In genomic region chr19:46477432-46477845, GRCm38 (mm10) we compare ENCODE assay signal across 9 mouse cellular contexts. TPM values are rescaled to one million over a fixed set of nuclear protein-coding genes. Genes with fewer than 3 reads are reported as not detected.
DNase-seq lines count a peak whose midpoint lies in the region; ATAC-seq lines count a peak whose summit lies in the region.
"Had no signal": no experiment of that assay in that cellular context is flagged by ENCODE, and none has a peak within 500 bp of the region (broad histone marks: within the 10 kb centered on the region; RNA-seq: fewer than 3 reads in every experiment).

No protein-coding gene starts in this region.

- H3K36me3 ChIP-seq in megakaryocyte, embryonic 14.5 days (replicated peaks; ENCODE audit: low read length): peaks cover 91% of the 10 kb centered on the region
- H3K36me3 ChIP-seq in hindbrain, embryonic 12.5 days: peaks cover 38% of the 10 kb centered on the region
- peaks cover 28% of the 10 kb centered on the region for H3K36me3 ChIP-seq in neural tube, embryonic 15.5 days

- peak overlapping the region; percentile 89 for H3K4me3 ChIP-seq in megakaryocyte, embryonic 14.5 days (replicated peaks)
- H3K4me3 ChIP-seq in hindbrain, embryonic 12.5 days: no peak overlapping the region
- H3K4me3 ChIP-seq in neural tube, embryonic 15.5 days (replicated peaks): no peak overlapping the region

- peaks cover 99% of the 10 kb centered on the region for H3K4me1 ChIP-seq in megakaryocyte, embryonic 14.5 days
- peaks cover 45% of the 10 kb centered on the region for H3K4me1 ChIP-seq in hindbrain, embryonic 12.5 days
- H3K4me1 ChIP-seq in neural tube, embryonic 15.5 days: peaks cover 31% of the 10 kb centered on the region

- no peak for ATAC-seq in megakaryocyte, adult 5-6 weeks (ENCODE audit: poor library complexity, severe bottlenecking)
- ATAC-seq in hindbrain, embryonic 12.5 days (ENCODE audit: low FRiP score): 0 out of 2 replicates have a peak, but pooled peaks have one; percentile 24
- ATAC-seq in neural tube, embryonic 15.5 days (ENCODE audit: low FRiP score): peak; percentile 23; the same call in 1 of the 2 replicates

- H3K4me2 ChIP-seq in hindbrain, embryonic 12.5 days (replicated peaks): no peak overlapping the region
- no peak overlapping the region for H3K4me2 ChIP-seq in neural tube, embryonic 15.5 days

- peak; percentile 98 for DNase-seq in heart, adult 11 months
- DNase-seq in heart, postnatal 25 days (ENCODE audit: low spot score): no peak
- DNase-seq in thymus, postnatal 14 days: no peak
- DNase-seq in ovary, adult 18-20 months (ENCODE audit: low spot score): no peak

- 30% methylated on average over 10 of the region's 10 CpGs for WGBS in hindbrain, embryonic 12.5 days
- 33% methylated on average over 10 of the region's 10 CpGs for WGBS in neural tube, embryonic 15.5 days

- H3K9me3 ChIP-seq in megakaryocyte, embryonic 14.5 days: no peaks in the 10 kb centered on the region
- H3K9me3 ChIP-seq in hindbrain, embryonic 12.5 days (replicated peaks): 0 out of 2 replicates have a peak, but pooled peaks cover 3% of the 10 kb centered on the region
- H3K9me3 ChIP-seq in neural tube, embryonic 15.5 days (replicated peaks): no peaks in the 10 kb centered on the region
- H3K9me3 ChIP-seq: G1E had no signal

- H3K27ac ChIP-seq in hindbrain, embryonic 12.5 days: peak overlapping the region; percentile 40; the same call in 1 of the 2 replicates
- H3K27ac ChIP-seq in neural tube, embryonic 15.5 days (replicated peaks): peak overlapping the region; percentile 63

- intact Hi-C loops in heart, postnatal 25 days (cut with DNase I): loop anchor here (2.0 kb wide), 1 partner anchor 23 kb away; no protein-coding TSS in a partner anchor

- no peak overlapping the region for H3K9ac ChIP-seq in hindbrain, embryonic 12.5 days
- no peak overlapping the region for H3K9ac ChIP-seq in neural tube, embryonic 15.5 days (replicated peaks)

- no peaks in the 10 kb centered on the region for H3K27me3 ChIP-seq in megakaryocyte, embryonic 14.5 days (replicated peaks)
- H3K27me3 ChIP-seq in hindbrain, embryonic 12.5 days: no peaks in the 10 kb centered on the region
- no peaks in the 10 kb centered on the region for H3K27me3 ChIP-seq in neural tube, embryonic 15.5 days (replicated peaks)

RNA-seq across cellular contexts. Expression of gene Trim8, which starts 24.1 kb away (rescaled TPM):
- 10 to 100 TPM; 37.3 to 40.6 TPM for total RNA-seq in heart, postnatal 25 days (2021)
- 207 and 435 TPM in 2 replicates for polyA plus RNA-seq in megakaryocyte, embryonic 14.5 days (2012; ENCODE audit: insufficient read depth, low replicate concordance)
- total RNA-seq in megakaryocyte, adult 5-6 weeks (2015): 14.1 and 18.2 TPM in 2 replicates
- 18.0 and 20.1 TPM in 2 replicates for total RNA-seq in megakaryocyte, adult 5-6 weeks (2017)
- polyA plus RNA-seq in hindbrain, embryonic 12.5 days (2016; fragmentation: Nextera tagmentation; extraction: Ambion mirVana): 41.8 and 44.7 TPM in 2 replicates
- polyA plus RNA-seq in neural tube, embryonic 15.5 days (2015; fragmentation: Nextera tagmentation; extraction: Ambion mirVana): 23.5 and 25.5 TPM in 2 replicates
